Mouse (Mus musculus) kidney, embryonic 15.5 days (tissue): Measurements from ENCODE around the gene Pak2. TPM values are rescaled to one million over a fixed set of nuclear protein-coding genes. Genes with fewer than 3 reads are reported as not detected.
A peak's percentile ranks its signal among the peaks of the same experiment; 100 is the strongest.
"Not testable (repeated sequence)": the region's sequence is repeated elsewhere in the genome, so short reads cannot be mapped to it uniquely, and the experiment has no call there.

Experiments
- ATAC-seq: fragments of 200-750 bp; cut with Nextera tagmentation; replicated peaks from 2 replicates; pipeline ENCODE4 v1.8.0; 2017; ENCODE audit warnings: moderate TSS enrichment; ENCODE audit not compliant: low FRiP score
- H3K27ac ChIP-seq: fragments of 300-500 bp; sonication (generic); 2 replicates; pipeline ENCODE4 v1.5.1; 2015; ENCODE audit warnings: mild to moderate bottlenecking, inconsistent platforms
- H3K27me3 ChIP-seq: fragments of 300-500 bp; sonication (generic); 2 replicates; pipeline ENCODE4 v1.6.1; 2015; ENCODE audit warnings: inconsistent platforms
- H3K36me3 ChIP-seq: fragments of 300-500 bp; sonication (generic); 2 replicates; pipeline ENCODE4 v1.6.1; 2015; ENCODE audit warnings: inconsistent platforms
- H3K4me1 ChIP-seq: fragments of 300-500 bp; sonication (generic); 2 replicates; pipeline ENCODE4 v1.6.1; 2015; ENCODE audit warnings: inconsistent platforms
- H3K4me2 ChIP-seq: fragments of 300-500 bp; sonication (generic); 2 replicates; pipeline ENCODE4 v1.6.1; 2015; ENCODE audit warnings: moderate library complexity, mild to moderate bottlenecking, inconsistent platforms
- H3K4me3 ChIP-seq: fragments of 300-500 bp; sonication (generic); replicated peaks from 2 replicates; pipeline ENCODE4 v1.5.1; 2015; ENCODE audit warnings: mild to moderate bottlenecking, inconsistent platforms
- H3K9ac ChIP-seq: fragments of 300-500 bp; sonication (generic); 2 replicates; pipeline ENCODE4 v1.6.1; 2015; ENCODE audit warnings: mild to moderate bottlenecking, inconsistent platforms
- H3K9me3 ChIP-seq: fragments of 300-500 bp; sonication (generic); replicated peaks from 2 replicates; pipeline ENCODE4 v1.6.1; 2016; ENCODE audit warnings: inconsistent platforms
- WGBS: fragments of 180-500 bp; shearing (Covaris S2); methylation state at CpG from one replicate; pipeline ENCODE4 v1.1.7; 2015; ENCODE audit warnings: mixed read lengths; 5-methylcytosine and 5-hydroxymethylcytosine counted together
- polyA plus RNA-seq: library from polyadenylated mRNA; unstranded; fragments of >200 nt; fragmentation: Nextera tagmentation; extraction: Ambion mirVana; gene quantifications from 2 replicates; pipeline ENCODE4 v1.2.1, GENCODE M21; 2015

The Pak2 gene
- polyA plus RNA-seq, 1 experiment from 2014 or later, result 37.5 TPM

GRCm38 (mm10) chr16:32078408-32078990 lies 643 bp downstream of the Pak2 start:
- H3K4me1 ChIP-seq, result peaks cover 29% of the 10 kb centered on the region
- peak overlapping the region; percentile 98 for H3K27ac ChIP-seq
- H3K4me2 ChIP-seq, result peak overlapping the region; percentile 69
- ATAC-seq, result no peak
- under 1% methylated on average over 30 of the region's 30 CpGs for WGBS
- H3K4me3 ChIP-seq, result peak overlapping the region; percentile 99
- H3K36me3 ChIP-seq, result peaks cover 10% of the 10 kb centered on the region
- peak overlapping the region; percentile 99 for H3K9ac ChIP-seq
- no peaks in the 10 kb centered on the region for H3K9me3 ChIP-seq
- no peaks in the 10 kb centered on the region for H3K27me3 ChIP-seq

DNA sequence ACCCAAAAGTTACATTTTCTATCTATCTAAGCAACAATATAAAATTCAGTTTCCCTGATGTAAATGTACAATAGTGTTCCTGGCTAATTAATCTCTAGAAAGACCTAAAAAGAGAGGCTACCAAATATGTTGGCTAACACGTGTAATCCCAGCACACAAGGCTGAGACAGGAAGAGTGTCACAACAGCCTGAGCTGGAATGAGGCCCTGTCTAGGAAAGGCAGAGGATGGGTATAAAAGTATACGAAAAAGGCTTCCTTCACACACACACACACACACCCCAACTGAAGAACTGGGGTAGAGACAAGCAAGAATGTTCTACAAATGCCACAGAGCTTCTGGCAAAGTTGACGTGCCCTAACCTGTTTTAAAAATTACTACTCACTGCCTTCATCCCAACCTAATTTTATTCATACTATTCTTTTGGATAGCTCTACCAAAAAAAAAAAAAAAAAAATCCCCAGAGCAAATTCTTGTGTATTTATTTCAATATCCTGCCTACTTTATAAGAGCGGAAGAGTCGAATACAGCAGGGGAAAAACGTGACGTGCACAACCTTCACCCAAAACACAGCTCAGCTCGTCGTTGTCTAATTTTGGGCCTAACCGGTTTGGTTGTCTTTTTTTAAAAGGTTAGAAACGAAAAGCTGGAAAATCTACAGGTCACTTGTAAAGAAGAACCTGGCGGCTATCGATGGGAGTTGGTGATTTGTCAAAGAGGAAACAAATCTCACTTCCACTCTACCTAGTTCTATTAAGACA lies 1.3 kb downstream of the Pak2 start:
- Histone ChIP-seq H3K4me3 (peak overlapping the region; percentile 99), H3K27me3 (no peaks in the 10 kb centered on the region), H3K27ac (peak overlapping the region; percentile 98), H3K4me1 (peaks cover 29% of the 10 kb centered on the region), H3K9me3 (no peaks in the 10 kb centered on the region), H3K4me2 (peak overlapping the region; percentile 69), H3K36me3 (peaks cover 7% of the 10 kb centered on the region; the same call in 1 of the 2 replicates), H3K9ac (peak overlapping the region; percentile 99)
- 6% methylated on average over 13 of the region's 13 CpGs for WGBS
- no peak for ATAC-seq

- WGBS, result 55% methylated on average over 3 of the region's 3 CpGs
- H3K9me3 ChIP-seq, result no peaks in the 10 kb centered on the region
- no peak overlapping the region for H3K4me3 ChIP-seq
- ATAC-seq, result no peak
- peaks cover 37% of the 10 kb centered on the region for H3K4me1 ChIP-seq
- H3K4me2 ChIP-seq, result peak overlapping the region; percentile 14
- no peaks in the 10 kb centered on the region for H3K36me3 ChIP-seq
- H3K27ac ChIP-seq, result no peak overlapping the region
- H3K27me3 ChIP-seq, result no peaks in the 10 kb centered on the region
- H3K9ac ChIP-seq, result no peak overlapping the region
Measured at GRCm38 (mm10) chr16:32076406-32076805, 2.7 kb downstream of the Pak2 start.

DNA sequence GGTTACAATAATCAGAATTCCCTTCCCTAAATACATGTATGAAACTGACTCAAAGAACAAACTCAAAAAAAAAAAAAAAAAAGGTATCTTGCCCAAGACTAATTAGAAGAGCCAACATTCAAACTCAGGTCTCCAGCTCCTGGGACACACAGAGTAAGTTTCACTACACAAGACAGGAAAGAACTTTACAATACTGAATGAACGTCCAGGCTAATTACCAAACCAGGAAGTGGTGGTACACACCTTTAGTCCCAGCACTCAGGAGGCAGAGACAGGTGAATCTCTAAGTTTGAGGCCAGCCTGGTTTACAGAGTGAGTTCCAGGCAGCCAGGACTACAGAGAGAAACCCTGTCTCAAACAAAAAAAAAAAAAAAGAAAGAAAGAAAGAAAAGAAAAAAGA lies 3.4 kb downstream of the Pak2 start:
- no peak overlapping the region for H3K4me3 ChIP-seq
- no peak overlapping the region for H3K9ac ChIP-seq
- H3K4me1 ChIP-seq, result peaks cover 37% of the 10 kb centered on the region
- no peak for ATAC-seq
- H3K9me3 ChIP-seq, result no peaks in the 10 kb centered on the region
- 30% methylated on average over 1 of the region's 1 CpGs for WGBS
- no peaks in the 10 kb centered on the region for H3K27me3 ChIP-seq
- H3K36me3 ChIP-seq, result no peaks in the 10 kb centered on the region
- H3K27ac ChIP-seq, result no peak overlapping the region
- H3K4me2 ChIP-seq, result no peak overlapping the region

DNA sequence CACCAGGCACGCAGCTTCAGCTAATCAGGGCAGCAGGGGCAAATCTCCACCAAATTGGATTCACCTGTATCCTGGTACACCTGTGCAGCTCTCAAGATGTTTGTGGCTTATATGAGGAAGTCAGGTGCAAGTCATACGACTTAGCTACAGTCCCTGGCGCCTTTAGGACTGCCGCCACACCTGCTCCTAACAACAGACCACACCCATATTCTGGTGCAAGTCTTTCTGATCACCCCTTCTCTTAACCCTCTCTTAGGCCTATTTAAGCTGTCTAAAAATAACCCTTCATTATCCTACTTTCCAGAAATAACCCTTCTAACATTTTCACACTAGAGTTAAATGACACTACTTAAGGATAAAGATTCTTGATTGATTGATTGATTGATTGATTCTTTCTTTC lies 9.1 kb downstream of the Pak2 start:
- 60% methylated on average over 4 of the region's 4 CpGs for WGBS
- not testable (repeated sequence) for H3K4me3 ChIP-seq, H3K36me3 ChIP-seq, ATAC-seq, H3K9ac ChIP-seq, H3K9me3 ChIP-seq, H3K27ac ChIP-seq, H3K27me3 ChIP-seq, H3K4me2 ChIP-seq
- peaks cover 32% of the 10 kb centered on the region for H3K4me1 ChIP-seq

DNA sequence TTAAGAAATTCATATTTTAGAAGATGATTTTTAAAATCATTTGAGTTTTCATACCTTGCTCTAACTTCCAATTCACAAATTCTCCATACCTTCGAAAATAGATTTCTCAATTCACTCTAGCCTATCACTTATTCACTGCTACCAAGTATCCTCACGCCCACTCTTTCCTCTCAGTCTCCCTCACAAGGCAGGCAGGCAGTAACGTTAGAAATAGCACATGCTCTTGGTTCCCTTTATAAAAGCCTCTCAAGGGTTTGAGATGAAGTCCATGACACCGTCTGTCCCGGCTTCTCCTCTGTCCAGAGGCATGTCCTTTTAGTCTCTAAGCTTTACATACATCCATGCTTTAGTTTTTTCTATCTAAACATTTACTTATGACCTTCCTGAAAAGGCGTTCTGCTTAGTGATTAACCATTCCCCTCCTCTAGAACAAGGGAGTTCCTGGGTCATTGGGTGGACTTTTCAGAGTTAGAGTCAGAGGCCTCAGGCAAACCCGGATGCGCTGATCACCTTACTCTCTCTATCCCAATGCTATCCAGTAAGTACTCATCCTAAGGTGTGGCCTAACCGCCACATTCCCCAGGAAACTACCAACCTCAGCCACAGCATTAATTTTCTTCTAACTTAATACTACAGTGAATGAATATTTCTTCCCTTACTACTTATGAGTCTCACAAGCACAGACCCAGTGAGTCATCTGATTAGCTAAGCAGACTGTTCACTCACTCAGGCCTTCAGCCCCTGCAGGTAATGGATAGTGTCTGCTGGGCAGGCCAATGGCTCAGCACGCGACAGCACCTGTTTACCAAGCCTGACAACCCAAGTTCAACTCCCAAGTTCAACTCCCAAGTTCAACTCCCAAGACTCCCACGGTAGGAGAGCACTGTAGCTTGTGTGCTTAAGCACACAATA lies 10.5 kb downstream of the Pak2 start:
- Histone ChIP-seq H3K4me1 (peaks cover 30% of the 10 kb centered on the region), H3K9me3 (no peaks in the 10 kb centered on the region), H3K4me3 (no peak overlapping the region), H3K4me2 (no peak overlapping the region), H3K27ac (peak overlapping the region; percentile 59), H3K36me3 (no peaks in the 10 kb centered on the region), H3K9ac (no peak overlapping the region), H3K27me3 (no peaks in the 10 kb centered on the region)
- ATAC-seq, result 0 out of 2 replicates have a peak, but pooled peaks have one; percentile 36
- 64% methylated on average over 12 of the region's 12 CpGs for WGBS

GRCm38 (mm10) chr16:32066899-32067298 lies 12.2 kb downstream of the Pak2 start:
- Histone ChIP-seq H3K4me2 (no peak overlapping the region), H3K27ac (no peak overlapping the region), H3K27me3 (no peaks in the 10 kb centered on the region), H3K36me3 (no peaks in the 10 kb centered on the region), H3K9ac (no peak overlapping the region), H3K9me3 (no peaks in the 10 kb centered on the region), H3K4me3 (no peak overlapping the region), H3K4me1 (peaks cover 27% of the 10 kb centered on the region)
- 95% methylated on average over 1 of the region's 1 CpGs for WGBS
- no peak for ATAC-seq

GRCm38 (mm10) chr16:32063900-32064299 lies 15.2 kb downstream of the Pak2 start:
- no peak overlapping the region for H3K4me3 ChIP-seq
- H3K9me3 ChIP-seq, result no peaks in the 10 kb centered on the region
- no peak overlapping the region for H3K27ac ChIP-seq
- 83% methylated on average over 7 of the region's 7 CpGs for WGBS
- H3K4me2 ChIP-seq, result no peak overlapping the region
- H3K4me1 ChIP-seq, result peaks cover 23% of the 10 kb centered on the region
- ATAC-seq, result no peak
- H3K9ac ChIP-seq, result no peak overlapping the region
- no peaks in the 10 kb centered on the region for H3K36me3 ChIP-seq
- no peaks in the 10 kb centered on the region for H3K27me3 ChIP-seq

- no peak for ATAC-seq
- 82% methylated on average over 2 of the region's 2 CpGs for WGBS
- H3K27me3 ChIP-seq, result no peaks in the 10 kb centered on the region
- no peaks in the 10 kb centered on the region for H3K36me3 ChIP-seq
- H3K4me1 ChIP-seq, result peaks cover 17% of the 10 kb centered on the region; the same call in 1 of the 2 replicates
- no peak overlapping the region for H3K27ac ChIP-seq
- no peak overlapping the region for H3K4me2 ChIP-seq
- H3K4me3 ChIP-seq, result no peak overlapping the region
- no peak overlapping the region for H3K9ac ChIP-seq
- H3K9me3 ChIP-seq, result no peaks in the 10 kb centered on the region
Measured at GRCm38 (mm10) chr16:32062226-32062625, 16.9 kb downstream of the Pak2 start.

DNA sequence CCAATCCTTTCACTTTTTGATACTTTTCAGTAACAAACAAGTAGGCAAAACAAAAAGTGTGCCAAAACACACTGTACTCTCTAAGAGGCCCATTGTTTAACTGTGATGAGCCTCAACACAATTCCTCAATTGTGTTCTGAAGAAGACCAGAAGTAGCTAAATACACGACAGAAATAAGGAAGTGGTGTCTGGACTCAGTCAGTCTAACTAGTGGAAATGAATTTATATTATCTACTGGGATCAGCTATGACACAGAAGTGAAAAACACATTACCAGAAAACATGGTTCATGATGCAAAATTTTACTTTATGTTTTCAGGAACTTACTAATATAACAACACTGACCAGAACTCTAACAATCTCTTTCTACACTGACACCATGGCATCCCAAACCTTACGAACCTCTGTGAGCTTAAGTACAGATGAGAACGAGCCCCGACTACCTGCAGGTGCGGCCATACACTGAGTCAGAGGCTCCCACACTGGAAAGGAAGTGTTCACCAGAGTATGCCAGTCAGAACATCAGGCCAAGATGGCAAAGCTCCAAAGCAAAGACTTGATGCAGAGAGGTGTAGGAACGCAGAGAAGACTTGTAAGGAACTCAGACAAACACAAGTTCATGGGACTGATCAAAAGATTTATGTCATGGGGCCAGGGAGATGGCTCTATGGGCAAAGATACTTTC lies 19.2 kb downstream of the Pak2 start:
- Histone ChIP-seq H3K4me1 (peaks cover 6% of the 10 kb centered on the region; the same call in 1 of the 2 replicates), H3K4me2 (no peak overlapping the region)
- ATAC-seq, result no peak

DNA sequence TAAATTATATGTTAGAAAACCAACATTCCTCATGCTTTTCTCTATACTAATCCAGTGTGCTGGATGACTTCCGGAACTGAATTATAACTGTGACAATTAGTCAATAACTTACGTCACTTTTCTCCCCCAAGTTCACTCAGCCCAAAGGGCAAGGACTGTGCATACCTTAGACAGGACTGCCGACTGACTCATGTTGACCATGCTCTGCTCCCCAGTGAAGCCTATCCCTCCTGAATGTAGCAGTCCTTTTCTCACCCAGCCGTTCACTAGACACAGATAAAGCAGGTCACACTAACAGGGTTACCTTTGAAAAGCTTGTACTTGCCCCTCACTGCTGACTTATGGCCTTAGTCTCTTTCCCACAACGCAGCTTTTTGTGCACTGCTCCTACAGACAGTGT lies 20.3 kb downstream of the Pak2 start:
- WGBS, result 75% methylated on average over 5 of the region's 5 CpGs
- H3K27me3 ChIP-seq, result no peaks in the 10 kb centered on the region
- no peak overlapping the region for H3K4me3 ChIP-seq
- no peak for ATAC-seq
- H3K4me2 ChIP-seq, result no peak overlapping the region
- no peaks in the 10 kb centered on the region for H3K9me3 ChIP-seq
- no peak overlapping the region for H3K9ac ChIP-seq
- H3K27ac ChIP-seq, result no peak overlapping the region
- H3K4me1 ChIP-seq, result peaks cover 6% of the 10 kb centered on the region; the same call in 1 of the 2 replicates
- no peaks in the 10 kb centered on the region for H3K36me3 ChIP-seq

More for the DNA sequence above, 19.2 kb downstream of the Pak2 start:
- H3K9ac ChIP-seq, result peak overlapping the region; percentile 10; the same call in 1 of the 2 replicates
- H3K27ac ChIP-seq, result 0 out of 2 replicates have a peak overlapping the region, but pooled peaks have one; percentile 9
- H3K9me3 ChIP-seq, result no peaks in the 10 kb centered on the region
- H3K36me3 ChIP-seq, result no peaks in the 10 kb centered on the region
- WGBS, result 74% methylated on average over 6 of the region's 6 CpGs
- no peaks in the 10 kb centered on the region for H3K27me3 ChIP-seq
- no peak overlapping the region for H3K4me3 ChIP-seq
